Mouse (Mus musculus) intestine, embryonic 15.5 days (tissue): ENCODE results near the gene Thsd4. TPM values are rescaled to one million over a fixed set of nuclear protein-coding genes. Genes with fewer than 3 reads are reported as not detected.

Source experiments
- ATAC-seq: fragments of 200-750 bp; cut with Nextera tagmentation; 2 replicates; pipeline ENCODE4 v1.8.0; 2017; ENCODE audit warnings: moderate TSS enrichment, moderate library complexity
- H3K27ac ChIP-seq: fragments of 300-500 bp; sonication (generic); 2 replicates; pipeline ENCODE4 v1.5.1; 2015; ENCODE audit warnings: mild to moderate bottlenecking, inconsistent platforms
- H3K27me3 ChIP-seq: fragments of 300-500 bp; sonication (generic); replicated peaks from 2 replicates; pipeline ENCODE4 v1.6.1; 2015; ENCODE audit warnings: inconsistent platforms
- H3K36me3 ChIP-seq: fragments of 300-500 bp; sonication (generic); 2 replicates; pipeline ENCODE4 v1.6.1; 2015; ENCODE audit warnings: inconsistent platforms
- H3K4me1 ChIP-seq: fragments of 300-500 bp; sonication (generic); replicated peaks from 2 replicates; pipeline ENCODE4 v1.6.1; 2015; ENCODE audit warnings: inconsistent platforms
- H3K4me2 ChIP-seq: fragments of 300-500 bp; sonication (generic); replicated peaks from 2 replicates; pipeline ENCODE4 v1.6.1; 2015; ENCODE audit warnings: mild to moderate bottlenecking, inconsistent platforms
- H3K4me3 ChIP-seq: fragments of 300-500 bp; sonication (generic); replicated peaks from 2 replicates; pipeline ENCODE4 v1.5.1; 2015; ENCODE audit warnings: inconsistent platforms
- H3K9ac ChIP-seq: fragments of 300-500 bp; sonication (generic); 2 replicates; pipeline ENCODE4 v1.6.1; 2015; ENCODE audit warnings: inconsistent platforms
- H3K9me3 ChIP-seq: fragments of 300-500 bp; sonication (generic); 2 replicates; pipeline ENCODE4 v1.6.1; 2016; ENCODE audit warnings: inconsistent platforms
- WGBS: fragments of 180-500 bp; shearing (Covaris S2); methylation state at CpG from one replicate; pipeline ENCODE4 v1.1.7; 2015; 5-methylcytosine and 5-hydroxymethylcytosine counted together
- polyA plus RNA-seq: library from polyadenylated mRNA; unstranded; fragments of >200 nt; fragmentation: Nextera tagmentation; extraction: Ambion mirVana; gene quantifications from 2 replicates; pipeline ENCODE4 v1.2.1, GENCODE M21; 2015

The Thsd4 gene
- polyA plus RNA-seq, 1 experiment from 2014 or later = 23.2 TPM

DNA sequence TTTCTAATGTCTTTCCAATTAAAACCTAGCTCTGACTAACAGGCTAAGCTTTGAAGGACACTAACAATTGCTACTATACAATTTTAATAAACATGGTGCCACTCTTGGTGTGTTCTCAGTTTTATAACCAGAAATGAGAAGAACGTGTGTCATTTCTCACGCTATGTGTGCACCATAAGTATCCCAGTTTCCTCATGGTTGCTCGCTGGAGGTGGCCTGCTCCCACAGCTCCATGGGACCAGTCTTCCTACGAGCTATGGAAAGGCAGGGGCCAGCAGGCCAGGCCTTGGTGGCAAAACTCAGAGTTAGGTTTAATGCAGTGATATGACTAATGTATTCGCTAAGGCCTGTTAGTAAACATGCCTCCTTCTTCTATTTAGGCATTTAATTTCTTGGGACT is 468.7 kb downstream of the Thsd4 start:
- WGBS = 94% methylated on average over 5 of the region's 5 CpGs
- Histone ChIP-seq H3K9ac (no peak overlapping the region), H3K27me3 (no peaks in the 10 kb centered on the region), H3K27ac (no peak overlapping the region), H3K4me1 (0 out of 2 replicates have a peak, but pooled peaks cover 4% of the 10 kb centered on the region), H3K4me3 (no peak overlapping the region), H3K4me2 (no peak overlapping the region), H3K36me3 (no peaks in the 10 kb centered on the region), H3K9me3 (no peaks in the 10 kb centered on the region)
- no peak for ATAC-seq

GRCm38 (mm10) chr9:60052415-60052814 is 469.4 kb downstream of the Thsd4 start:
- Histone ChIP-seq H3K9me3 (no peaks in the 10 kb centered on the region), H3K27ac (no peak overlapping the region), H3K36me3 (no peaks in the 10 kb centered on the region), H3K4me3 (no peak overlapping the region), H3K9ac (no peak overlapping the region), H3K4me2 (no peak overlapping the region), H3K4me1 (0 out of 2 replicates have a peak, but pooled peaks cover 4% of the 10 kb centered on the region), H3K27me3 (no peaks in the 10 kb centered on the region)
- WGBS = 75% methylated on average over 4 of the region's 4 CpGs
- ATAC-seq = no peak

DNA sequence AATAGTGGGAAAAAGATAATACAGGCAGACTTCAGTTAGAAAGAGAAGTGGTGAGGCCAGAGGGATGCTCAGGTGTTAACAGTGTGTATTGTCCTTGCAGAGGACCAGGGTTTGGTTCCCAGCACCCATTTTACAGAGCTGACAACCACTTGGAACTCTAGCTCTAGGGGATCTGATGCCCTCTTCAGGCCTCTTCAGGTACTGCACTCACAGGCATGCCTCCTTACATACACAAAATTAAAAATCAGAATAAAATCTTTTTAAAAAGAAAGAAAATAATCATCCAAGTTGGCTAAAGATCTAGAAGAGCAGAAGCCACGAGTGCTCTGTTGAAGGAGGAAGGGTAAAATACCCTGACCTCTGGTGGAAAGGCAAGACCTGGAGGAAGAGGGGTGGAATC is 478.7 kb downstream of the Thsd4 start:
- 76% methylated on average over 1 of the region's 1 CpGs for WGBS
- H3K27me3 ChIP-seq = no peaks in the 10 kb centered on the region
- no peak for ATAC-seq
- H3K9ac ChIP-seq = no peak overlapping the region
- H3K9me3 ChIP-seq = no peaks in the 10 kb centered on the region
- no peak overlapping the region for H3K27ac ChIP-seq
- H3K4me2 ChIP-seq = no peak overlapping the region
- H3K4me1 ChIP-seq = no peaks in the 10 kb centered on the region
- H3K36me3 ChIP-seq = no peaks in the 10 kb centered on the region; the same call in 1 of the 2 replicates
- no peak overlapping the region for H3K4me3 ChIP-seq

DNA sequence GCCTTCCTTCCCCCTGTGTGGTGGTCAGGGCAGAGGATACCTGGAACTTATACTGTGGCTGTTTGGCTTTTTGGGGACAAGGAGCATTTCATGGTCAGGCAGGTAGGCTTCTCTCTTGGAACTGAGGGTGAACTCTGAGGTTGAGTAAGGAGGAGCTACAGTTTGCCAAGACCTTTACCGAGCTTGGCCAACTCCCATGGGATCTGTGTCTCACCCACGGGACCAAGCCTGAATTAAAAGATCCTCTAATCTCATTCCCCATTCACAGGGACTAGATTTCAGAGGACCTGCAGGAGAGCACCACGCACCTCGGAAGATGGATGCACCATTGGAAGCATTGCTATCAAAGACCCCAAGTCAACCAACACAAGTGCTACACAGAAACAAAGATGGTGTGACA is 487.0 kb downstream of the Thsd4 start:
- no peak overlapping the region for H3K4me2 ChIP-seq
- no peaks in the 10 kb centered on the region for H3K27me3 ChIP-seq
- no peak overlapping the region for H3K4me3 ChIP-seq
- no peak overlapping the region for H3K27ac ChIP-seq
- 0 out of 2 replicates have a peak, but pooled peaks cover 1% of the 10 kb centered on the region for H3K4me1 ChIP-seq
- no peak overlapping the region for H3K9ac ChIP-seq
- no peaks in the 10 kb centered on the region; the same call in 1 of the 2 replicates for H3K36me3 ChIP-seq
- H3K9me3 ChIP-seq = no peaks in the 10 kb centered on the region
- 94% methylated on average over 4 of the region's 4 CpGs for WGBS
- ATAC-seq = no peak

- Histone ChIP-seq H3K4me2 (no peak overlapping the region), H3K4me3 (no peak overlapping the region), H3K27ac (no peak overlapping the region), H3K4me1 (peaks cover 19% of the 10 kb centered on the region), H3K27me3 (no peaks in the 10 kb centered on the region), H3K9me3 (no peaks in the 10 kb centered on the region), H3K36me3 (no peaks in the 10 kb centered on the region), H3K9ac (no peak overlapping the region)
- 72% methylated on average over 4 of the region's 4 CpGs for WGBS
- ATAC-seq = no peak
These were observed 494.6 kb downstream of the Thsd4 start for GRCm38 (mm10) chr9:60027234-60027633.

DNA sequence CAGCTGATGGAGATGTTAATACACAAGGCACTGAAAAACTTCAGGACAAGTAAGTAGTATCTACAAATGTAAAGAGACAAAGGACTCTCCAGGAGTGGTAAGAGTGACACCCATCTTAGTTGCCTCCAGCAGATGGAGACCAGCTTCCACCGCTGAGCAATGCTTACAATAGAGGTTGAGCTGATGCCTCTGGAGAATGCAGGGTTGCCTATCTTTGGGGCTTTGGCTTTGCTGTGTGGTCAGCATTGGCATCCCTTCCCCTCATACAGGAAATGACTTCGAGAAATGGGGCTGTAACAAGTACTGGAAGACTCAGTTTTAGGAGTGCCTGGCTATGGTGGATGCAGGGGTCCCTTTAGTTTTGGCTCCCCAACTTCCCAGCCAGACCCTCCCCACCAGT is 495.1 kb downstream of the Thsd4 start:
- Histone ChIP-seq H3K4me3 (no peak overlapping the region), H3K9ac (no peak overlapping the region), H3K27me3 (no peaks in the 10 kb centered on the region), H3K9me3 (no peaks in the 10 kb centered on the region), H3K36me3 (no peaks in the 10 kb centered on the region), H3K4me1 (peaks cover 22% of the 10 kb centered on the region), H3K4me2 (no peak overlapping the region), H3K27ac (no peak overlapping the region)
- 77% methylated on average over 2 of the region's 2 CpGs for WGBS
- ATAC-seq = no peak

- Histone ChIP-seq H3K27me3 (no peaks in the 10 kb centered on the region), H3K9me3 (no peaks in the 10 kb centered on the region), H3K27ac (no peak overlapping the region), H3K4me1 (peaks cover 23% of the 10 kb centered on the region), H3K4me2 (no peak overlapping the region), H3K9ac (no peak overlapping the region), H3K4me3 (no peak overlapping the region), H3K36me3 (no peaks in the 10 kb centered on the region)
- ATAC-seq = no peak
- 83% methylated on average over 6 of the region's 6 CpGs for WGBS
These were observed 495.9 kb downstream of the Thsd4 start for GRCm38 (mm10) chr9:60025919-60026318.

DNA sequence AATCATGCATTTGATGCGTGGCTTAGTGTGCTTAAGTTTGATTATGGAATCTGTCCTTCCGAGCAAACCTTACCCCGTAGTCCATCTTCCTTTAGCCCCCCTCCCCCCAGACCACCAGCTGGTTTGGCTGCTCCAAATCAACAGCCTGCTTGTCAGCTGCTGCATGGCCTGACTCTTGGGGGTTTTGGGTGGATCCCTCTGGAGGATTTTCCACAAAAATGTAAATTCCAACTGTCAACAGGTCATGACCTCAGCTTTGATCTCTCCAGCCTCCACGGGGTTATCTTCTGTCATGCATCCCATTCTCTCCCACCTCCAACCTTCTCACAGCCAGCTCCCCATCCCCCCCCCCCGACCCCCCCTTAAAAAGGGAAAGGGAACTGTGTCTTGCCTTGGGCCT is 496.9 kb downstream of the Thsd4 start:
- no peak for ATAC-seq
- H3K9me3 ChIP-seq = no peaks in the 10 kb centered on the region
- no peak overlapping the region for H3K4me2 ChIP-seq
- no peaks in the 10 kb centered on the region for H3K27me3 ChIP-seq
- 14% methylated on average over 5 of the region's 5 CpGs for WGBS
- H3K36me3 ChIP-seq = no peaks in the 10 kb centered on the region
- no peak overlapping the region for H3K27ac ChIP-seq
- H3K4me3 ChIP-seq = no peak overlapping the region
- H3K9ac ChIP-seq = no peak overlapping the region
- H3K4me1 ChIP-seq = peaks cover 23% of the 10 kb centered on the region

DNA sequence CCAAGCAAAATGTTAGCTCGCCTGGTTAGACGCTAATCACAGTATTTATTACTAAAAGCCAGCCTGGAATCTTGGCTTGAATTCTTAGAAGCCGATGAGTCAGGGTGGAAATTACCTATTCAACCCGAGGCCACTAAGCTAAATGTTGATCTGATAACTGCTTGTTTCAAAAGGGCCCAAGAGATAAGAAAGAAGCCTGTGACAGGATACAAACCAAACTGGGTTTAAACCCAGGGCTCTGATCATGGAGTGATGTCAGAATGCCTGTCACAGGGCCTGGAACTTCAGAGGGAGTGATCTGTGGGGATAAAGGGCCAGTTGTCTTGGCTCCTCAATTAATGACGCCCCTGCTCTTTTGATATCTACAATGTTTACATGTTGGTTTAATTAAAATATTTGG is 497.3 kb downstream of the Thsd4 start:
- peaks cover 20% of the 10 kb centered on the region for H3K4me1 ChIP-seq
- ATAC-seq = no peak
- H3K9me3 ChIP-seq = no peaks in the 10 kb centered on the region
- no peak overlapping the region for H3K9ac ChIP-seq
- no peak overlapping the region for H3K27ac ChIP-seq
- H3K36me3 ChIP-seq = no peaks in the 10 kb centered on the region
- H3K27me3 ChIP-seq = no peaks in the 10 kb centered on the region
- no peak overlapping the region for H3K4me3 ChIP-seq
- 13% methylated on average over 5 of the region's 5 CpGs for WGBS
- H3K4me2 ChIP-seq = no peak overlapping the region

GRCm38 (mm10) chr9:60022331-60022730 is 499.5 kb downstream of the Thsd4 start:
- 87% methylated on average over 3 of the region's 3 CpGs for WGBS
- H3K27ac ChIP-seq = no peak overlapping the region
- H3K9ac ChIP-seq = no peak overlapping the region
- ATAC-seq = no peak
- peaks cover 20% of the 10 kb centered on the region for H3K4me1 ChIP-seq
- no peak overlapping the region for H3K4me2 ChIP-seq
- H3K9me3 ChIP-seq = no peaks in the 10 kb centered on the region
- no peak overlapping the region for H3K4me3 ChIP-seq
- H3K27me3 ChIP-seq = no peaks in the 10 kb centered on the region
- H3K36me3 ChIP-seq = no peaks in the 10 kb centered on the region

DNA sequence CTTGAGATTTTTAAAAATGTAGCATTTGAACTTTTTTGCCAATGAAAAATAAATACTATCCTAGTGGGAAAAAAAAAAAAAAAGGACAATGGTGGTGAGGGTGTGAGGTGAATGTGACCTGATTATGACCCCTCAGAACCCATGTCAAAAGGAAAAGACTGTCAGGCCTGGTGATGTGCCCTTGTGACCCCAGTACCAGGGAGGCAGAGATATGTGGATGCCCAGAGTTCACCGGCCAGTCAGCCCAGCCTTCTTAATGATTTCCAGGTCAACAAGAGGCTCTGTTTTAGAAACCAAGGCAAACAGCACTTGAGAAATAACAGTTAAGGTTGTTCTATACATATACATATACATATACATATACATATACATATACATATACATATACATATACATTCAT is 501.4 kb downstream of the Thsd4 start:
- no peak overlapping the region for H3K4me2 ChIP-seq
- no peak overlapping the region for H3K27ac ChIP-seq
- no peak for ATAC-seq
- no peaks in the 10 kb centered on the region for H3K9me3 ChIP-seq
- 32% methylated on average over 1 of the region's 1 CpGs for WGBS
- peaks cover 15% of the 10 kb centered on the region for H3K4me1 ChIP-seq
- no peaks in the 10 kb centered on the region for H3K27me3 ChIP-seq
- no peak overlapping the region for H3K9ac ChIP-seq
- H3K4me3 ChIP-seq = no peak overlapping the region
- H3K36me3 ChIP-seq = no peaks in the 10 kb centered on the region

GRCm38 (mm10) chr9:60010285-60010684 is 511.6 kb downstream of the Thsd4 start:
- no peak overlapping the region for H3K27ac ChIP-seq
- H3K36me3 ChIP-seq = no peaks in the 10 kb centered on the region
- no peak overlapping the region for H3K9ac ChIP-seq
- no peaks in the 10 kb centered on the region for H3K27me3 ChIP-seq
- H3K9me3 ChIP-seq = no peaks in the 10 kb centered on the region
- no peaks in the 10 kb centered on the region for H3K4me1 ChIP-seq
- WGBS = 66% methylated on average over 1 of the region's 1 CpGs
- no peak overlapping the region for H3K4me2 ChIP-seq
- H3K4me3 ChIP-seq = no peak overlapping the region
- ATAC-seq = no peak

DNA sequence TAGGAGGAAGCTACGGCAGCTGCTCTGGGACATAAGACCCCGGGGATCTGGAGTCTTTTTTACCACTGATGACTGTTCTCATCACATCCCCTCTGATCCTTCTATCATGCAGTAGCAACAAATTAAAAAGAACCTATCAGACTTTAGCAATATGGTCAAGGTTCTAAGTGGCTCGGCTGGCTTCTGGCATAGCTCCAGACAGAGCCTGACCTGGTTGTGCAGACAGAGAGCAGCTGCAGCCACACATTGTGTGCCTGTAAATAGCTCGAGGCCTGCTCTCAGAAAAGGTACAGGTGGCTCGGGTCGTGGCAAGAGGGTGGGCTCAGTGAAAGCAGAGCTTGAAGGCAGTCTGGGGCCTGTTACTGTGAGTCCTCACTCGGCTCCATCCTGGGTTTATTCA is 512.9 kb downstream of the Thsd4 start:
- Histone ChIP-seq H3K4me2 (no peak overlapping the region), H3K27ac (no peak overlapping the region), H3K9ac (no peak overlapping the region), H3K4me3 (no peak overlapping the region), H3K36me3 (no peaks in the 10 kb centered on the region), H3K4me1 (no peaks in the 10 kb centered on the region), H3K9me3 (no peaks in the 10 kb centered on the region), H3K27me3 (no peaks in the 10 kb centered on the region)
- WGBS = 49% methylated on average over 7 of the region's 7 CpGs
- no peak for ATAC-seq
